Mouse (Mus musculus): ENCODE measurements around the gene G0s2. TPM values are rescaled to one million over a fixed set of nuclear protein-coding genes. Genes with fewer than 3 reads are reported as not detected.

G0s2 gene
- total RNA-seq, 2 experiments from 2014 or later = 43.4 to 49.3 TPM

Other genes starting within 250 kb of the G0s2 start
- gene Syt14, start 237.4 kb downstream of the G0s2 start, total RNA-seq (2021) = under 1 TPM; 0.15 to 0.36 TPM
- gene Diexf, start 142.9 kb downstream of the G0s2 start, total RNA-seq (2021) = 10 to 100 TPM; 10.1 to 12.4 TPM
- gene Irf6, start 120.1 kb downstream of the G0s2 start, total RNA-seq (2021) = 1 to 10 TPM; 1.1 to 2.5 TPM
- gene A130010J15Rik, start 105.2 kb downstream of the G0s2 start, total RNA-seq (2021) = 1 to 10 TPM; 4.1 to 5.1 TPM
- gene Traf3ip3, start 71.5 kb downstream of the G0s2 start, total RNA-seq (2021) = 1 to 10 TPM; 1.3 to 4.7 TPM
- 10 to 100 TPM in 1 of 2 experiments, 1 to 10 TPM in 1; 8.5 to 13.5 TPM for gene Lamb3, start 65.5 kb downstream of the G0s2 start, total RNA-seq (2021)
- 10 to 100 TPM; 15.1 to 19.6 TPM for gene Hsd11b1, start 9.1 kb downstream of the G0s2 start, total RNA-seq (2021)
- under 1 TPM; 0.15 to 0.22 TPM for gene Camk1g, start 97.1 kb upstream of the G0s2 start, total RNA-seq (2021)

Data from heart, adult 18-20 months (tissue).